ENCODE assay signal across 8 mouse cellular contexts in the genomic region with DNA sequence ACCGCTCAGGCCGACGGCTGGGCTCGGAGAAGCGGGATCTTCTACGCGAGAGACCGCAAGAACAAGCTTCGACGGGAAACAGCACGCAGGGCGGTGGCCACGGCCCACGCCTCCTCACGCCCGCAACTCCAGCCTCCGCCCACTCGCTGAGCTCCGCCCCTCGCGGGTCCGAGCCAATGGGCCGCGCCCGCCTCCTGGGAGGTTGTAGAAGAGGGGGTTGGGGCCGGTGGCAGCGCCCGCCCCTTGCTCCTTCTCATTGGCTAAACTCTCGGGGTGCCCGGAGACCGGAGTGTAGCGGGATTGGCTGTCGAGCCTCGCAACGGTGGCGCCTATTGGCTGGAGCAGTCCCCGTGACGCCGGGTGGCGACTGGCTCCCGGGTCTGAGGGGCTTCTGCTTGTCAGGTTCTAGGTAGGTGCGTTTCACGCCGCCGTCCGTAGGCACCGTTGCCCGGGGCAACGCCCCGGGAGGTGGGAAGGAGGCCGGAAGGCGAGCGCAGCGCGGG. TPM values are rescaled to one million over a fixed set of nuclear protein-coding genes. Genes with fewer than 3 reads are reported as not detected.
DNase-seq lines count a peak whose midpoint lies in the region; ATAC-seq lines count a peak whose summit lies in the region.

A gene (minus strand): TSS at position 145 of the 503 bp plus-strand sequence.

- H3K4me3 ChIP-seq in hindbrain, embryonic 12.5 days, result peak within 1 kb of the TSS; percentile 61

- H3K27me3 ChIP-seq in hindbrain, embryonic 12.5 days, result peaks cover 5% of the 10 kb centered on the region; the same call in 1 of the 2 replicates

- ATAC-seq in hindbrain, embryonic 12.5 days (ENCODE audit: low FRiP score), result peak; percentile 100

- peak; percentile 99 for DNase-seq in MN1 (ENCODE audit: low spot score)
- DNase-seq in cerebellum, adult 9-10 months, result peak; percentile 99
- peak; percentile 98 to 99 for DNase-seq in frontal cortex, adult 2 months (ENCODE audit: extremely low spot score in 1 of 2, low spot score in 1 of 2)
- DNase-seq in layer of hippocampus, postnatal 14 days (ENCODE audit: low spot score in 2 of 2), result peak; percentile 97 to 99
- peak; percentile 98 for DNase-seq in lung, postnatal 14 days
- peak; percentile 87 for DNase-seq in retina, adult 2 months (ENCODE audit: low read depth, low spot score)
- peak; percentile 80 to 87 for DNase-seq in thymus, postnatal 36 days

- H3K4me2 ChIP-seq in hindbrain, embryonic 12.5 days (replicated peaks), result peak within 1 kb of the TSS; percentile 83

- no peaks in the 10 kb centered on the region for H3K9me3 ChIP-seq in hindbrain, embryonic 12.5 days (replicated peaks)

- H3K36me3 ChIP-seq in hindbrain, embryonic 12.5 days, result no peaks in the 10 kb centered on the region

- H3K4me1 ChIP-seq in hindbrain, embryonic 12.5 days, result peaks cover 5% of the 10 kb centered on the region; the same call in 1 of the 2 replicates

- under 1% methylated on average over 53 of the region's 55 CpGs for WGBS in hindbrain, embryonic 12.5 days

- peak within 1 kb of the TSS; percentile 92 for H3K9ac ChIP-seq in hindbrain, embryonic 12.5 days

- H3K27ac ChIP-seq in hindbrain, embryonic 12.5 days, result peak within 1 kb of the TSS; percentile 92

RNA-seq across cellular contexts. Expression of the gene that starts here (rescaled TPM):
- 0.78 and 0.90 TPM in 2 replicates for polyA plus RNA-seq in frontal cortex, adult 2 months (2012; rRNA removed)
- 2.3 and 2.8 TPM in 2 replicates for polyA plus RNA-seq in hindbrain, embryonic 12.5 days (2016; fragmentation: Nextera tagmentation; extraction: Ambion mirVana)
- not detected for total RNA-seq in layer of hippocampus, postnatal 14 days (2021)

Comparison
In these comparisons a context has a peak if more than half of its experiments do, and no peak if none do; other contexts are left out.
1. Peak in every context shown above with its lines: DNase-seq, ATAC-seq, H3K4me3 ChIP-seq and H3K27ac ChIP-seq.
2. Peak in DNase-seq in frontal cortex, adult 2 months; RNA of the gene not detected or under 1 TPM.
3. Peak in DNase-seq in layer of hippocampus, postnatal 14 days; RNA of the gene not detected or under 1 TPM.